Mouse (Mus musculus) myocyte (in vitro differentiated cells): ENCODE data around the gene Vmn1r158. TPM values are rescaled to one million over a fixed set of nuclear protein-coding genes. Genes with fewer than 3 reads are reported as not detected.
"Not testable (repeated sequence)": the region's sequence is repeated elsewhere in the genome, so short reads cannot be mapped to it uniquely, and the experiment has no call there.

Source experiments
- H3K27me3 ChIP-seq: one replicate; pipeline ENCODE4 v1.6.1; 2011; ENCODE audit not compliant: control insufficient read depth, insufficient read depth, insufficient read length
- H3K36me3 ChIP-seq: one replicate; pipeline ENCODE4 v1.6.1; 2011; ENCODE audit not compliant: control insufficient read depth, insufficient read depth
- H3K4me2 ChIP-seq: one replicate; pipeline ENCODE4 v1.6.1; 2011; ENCODE audit warnings: low read depth, control low read depth
- H3K4me3 ChIP-seq: one replicate; pipeline ENCODE4 v1.5.1; 2011; ENCODE audit warnings: mild to moderate bottlenecking, control low read depth, moderate library complexity
- H3K79me2 ChIP-seq: one replicate; pipeline ENCODE4 v1.6.1; 2011; ENCODE audit not compliant: control insufficient read depth, insufficient read depth
- H3ac ChIP-seq: one replicate; pipeline ENCODE4 v1.6.1; 2011; ENCODE audit not compliant: control insufficient read depth, insufficient read length
- polyA plus RNA-seq: library from polyadenylated mRNA; unstranded; fragments of >200 nt; fragmentation: generic; extraction: Trizol; gene quantifications from one replicate; pipeline ENCODE4 v1.2.1, GENCODE M21; 2012; ENCODE audit warnings: missing spikeins

Gene Vmn1r158
- not detected for polyA plus RNA-seq

GRCm38 (mm10) chr7:22790682-22791081, at the start of gene Vmn1r158:
Gene Vmn1r158 (minus strand): TSS chr7:22790782.
- not testable (repeated sequence) for H3K4me2 ChIP-seq, H3K79me2 ChIP-seq, H3ac ChIP-seq, H3K36me3 ChIP-seq, H3K27me3 ChIP-seq, H3K4me3 ChIP-seq

- not testable (repeated sequence) for H3K4me2 ChIP-seq, H3K4me3 ChIP-seq, H3K36me3 ChIP-seq, H3K79me2 ChIP-seq, H3K27me3 ChIP-seq, H3ac ChIP-seq
These were observed 14.6 kb downstream of the Vmn1r158 start for GRCm38 (mm10) chr7:22775981-22776380.

- H3K36me3 ChIP-seq, H3ac ChIP-seq, H3K4me2 ChIP-seq, H3K79me2 ChIP-seq, H3K27me3 ChIP-seq, H3K4me3 ChIP-seq: not testable (repeated sequence)
These were observed 29.2 kb downstream of the Vmn1r158 start, which contains the start of gene Vmn1r157 for GRCm38 (mm10) chr7:22761397-22761796. Gene Vmn1r157 (plus strand): TSS chr7:22761697.

Other genes starting within 250 kb of the Vmn1r158 start
- not detected for gene Gm4201, start 225.4 kb downstream of the Vmn1r158 start, polyA plus RNA-seq
- not detected for gene Gm4565, start 202.7 kb downstream of the Vmn1r158 start, polyA plus RNA-seq
- not detected for gene Vmn1r155, start 132.8 kb downstream of the Vmn1r158 start, polyA plus RNA-seq
- not detected for gene Gm8693, start 98.5 kb downstream of the Vmn1r158 start, polyA plus RNA-seq
- not detected for gene Gm4567, start 71.1 kb downstream of the Vmn1r158 start, polyA plus RNA-seq
- gene Vmn1r157, start 29.1 kb downstream of the Vmn1r158 start, polyA plus RNA-seq, result not detected
- not detected for gene Vmn1r159, start 52.8 kb upstream of the Vmn1r158 start, polyA plus RNA-seq
- gene Vmn1r160, start 80.4 kb upstream of the Vmn1r158 start, polyA plus RNA-seq, result not detected
- gene Gm4214, start 193.9 kb upstream of the Vmn1r158 start, polyA plus RNA-seq, result not detected
- gene Gm4216, start 229.1 kb upstream of the Vmn1r158 start, polyA plus RNA-seq, result not detected